Mouse (Mus musculus) testis, postnatal 14 days (tissue): ENCODE results near the gene Gm49358.
A peak's percentile ranks its signal among the peaks of the same experiment; 100 is the strongest.

Experiments
- DNase-seq: peaks from one replicate; pipeline ENCODE4 v3.0.0; 2021; ENCODE audit warnings: low spot score

The Gm49358 gene

DNA sequence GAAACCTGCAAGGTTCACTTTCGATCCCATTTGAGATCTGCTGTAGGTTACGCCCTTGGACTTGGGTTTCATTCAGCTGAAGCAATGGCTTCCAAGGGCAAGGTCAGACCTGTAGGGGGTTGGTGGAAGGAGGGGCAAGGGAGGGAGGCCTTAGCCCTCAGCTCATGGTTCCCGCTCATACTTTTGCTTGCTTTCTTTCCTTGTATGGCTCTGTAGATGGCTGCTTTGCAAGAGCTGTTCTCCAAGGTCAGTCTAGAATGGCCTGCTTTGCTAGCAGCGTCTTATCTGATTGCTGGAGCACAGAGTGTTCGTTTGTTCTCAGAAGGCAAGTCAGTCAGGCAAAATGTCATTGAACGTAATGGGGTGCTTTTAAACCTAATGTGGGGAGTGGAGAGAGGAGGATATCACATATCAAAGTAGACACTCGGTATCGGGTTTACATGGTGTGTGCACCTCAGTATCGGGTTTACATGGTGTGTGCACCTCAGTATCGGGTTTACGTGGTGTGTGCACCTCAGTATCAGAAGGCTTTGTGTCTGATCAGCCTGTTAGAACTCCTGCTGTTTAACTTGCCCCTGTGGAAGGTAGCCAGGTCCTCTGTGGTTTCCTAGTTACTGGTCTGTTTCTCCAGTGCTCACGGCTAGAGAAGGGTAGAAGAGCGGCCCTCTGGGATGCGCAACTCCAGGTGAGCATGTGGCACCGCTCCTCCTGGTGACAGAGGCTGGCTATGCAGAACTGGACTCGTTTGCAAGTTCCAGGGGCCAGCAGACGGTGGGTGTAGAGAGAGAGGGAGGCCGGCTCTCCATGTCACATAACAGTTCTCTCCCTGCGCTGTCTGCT lies 50.7 kb downstream of the Gm49358 start:
- peak; percentile 83 for DNase-seq

DNA sequence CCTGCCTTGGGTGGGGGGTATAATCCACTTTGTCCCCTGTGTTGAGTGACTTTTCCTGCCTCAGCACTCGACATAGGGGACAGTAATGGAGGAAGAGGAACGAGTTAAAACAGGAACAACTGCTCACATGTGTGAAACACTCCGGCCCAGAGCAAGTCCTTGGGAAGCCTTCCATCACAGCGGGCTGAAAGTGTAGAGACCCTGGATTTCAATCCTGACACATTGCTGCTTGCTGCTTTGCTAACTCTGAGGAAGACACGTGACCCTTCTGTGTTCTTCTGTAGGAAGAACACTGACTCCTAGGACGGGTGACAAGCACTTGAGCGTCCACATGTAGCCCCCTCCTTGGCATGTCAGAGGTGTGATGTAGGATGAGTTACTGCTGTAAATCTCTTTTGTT lies 51.4 kb downstream of the Gm49358 start:
- no peak for DNase-seq

- DNase-seq = no peak
These were observed 55.9 kb downstream of the Gm49358 start for GRCm38 (mm10) chr10:86819649-86820165.

DNA sequence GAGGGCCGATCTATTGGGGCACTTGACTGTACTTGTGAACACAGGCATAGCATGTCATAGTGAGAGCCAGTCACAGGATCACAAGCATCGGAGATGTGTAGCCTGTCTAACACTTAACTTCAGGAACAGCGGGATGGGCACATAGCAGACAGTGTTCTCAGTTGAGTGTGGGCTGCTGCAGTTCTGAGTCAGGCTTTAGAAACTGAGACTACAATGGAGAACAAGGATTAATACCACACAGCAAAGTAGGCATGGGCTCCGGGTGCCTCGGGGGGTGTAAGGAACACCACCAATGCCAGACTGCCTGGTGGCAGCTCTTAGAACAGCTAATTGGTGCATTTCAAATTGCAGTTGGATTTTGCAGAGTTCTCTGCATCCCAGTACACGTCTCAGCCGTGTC lies 57.2 kb downstream of the Gm49358 start:
- no peak for DNase-seq

GRCm38 (mm10) chr10:86824093-86824492 lies 60.3 kb downstream of the Gm49358 start:
- DNase-seq = no peak

DNA sequence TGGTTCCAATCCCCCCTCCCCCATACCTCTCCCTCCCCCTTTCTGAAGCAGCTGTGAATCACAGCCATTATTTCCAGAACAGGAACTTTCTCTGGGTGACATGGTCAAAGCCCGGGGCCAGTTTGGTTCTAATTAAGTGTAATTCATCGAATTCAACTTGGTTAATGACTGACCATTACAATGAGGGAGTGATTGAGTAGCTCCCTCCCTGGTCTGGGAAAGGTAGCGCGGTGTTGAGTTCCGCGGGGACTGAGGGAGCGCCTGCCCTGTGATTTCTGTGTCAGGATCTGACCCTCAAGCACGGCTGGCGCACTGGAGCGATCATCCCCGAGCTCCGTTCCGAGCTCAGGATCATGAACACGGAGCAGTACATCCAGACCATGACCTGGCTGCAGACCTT lies 61.1 kb downstream of the Gm49358 start:
- no peak for DNase-seq

DNA sequence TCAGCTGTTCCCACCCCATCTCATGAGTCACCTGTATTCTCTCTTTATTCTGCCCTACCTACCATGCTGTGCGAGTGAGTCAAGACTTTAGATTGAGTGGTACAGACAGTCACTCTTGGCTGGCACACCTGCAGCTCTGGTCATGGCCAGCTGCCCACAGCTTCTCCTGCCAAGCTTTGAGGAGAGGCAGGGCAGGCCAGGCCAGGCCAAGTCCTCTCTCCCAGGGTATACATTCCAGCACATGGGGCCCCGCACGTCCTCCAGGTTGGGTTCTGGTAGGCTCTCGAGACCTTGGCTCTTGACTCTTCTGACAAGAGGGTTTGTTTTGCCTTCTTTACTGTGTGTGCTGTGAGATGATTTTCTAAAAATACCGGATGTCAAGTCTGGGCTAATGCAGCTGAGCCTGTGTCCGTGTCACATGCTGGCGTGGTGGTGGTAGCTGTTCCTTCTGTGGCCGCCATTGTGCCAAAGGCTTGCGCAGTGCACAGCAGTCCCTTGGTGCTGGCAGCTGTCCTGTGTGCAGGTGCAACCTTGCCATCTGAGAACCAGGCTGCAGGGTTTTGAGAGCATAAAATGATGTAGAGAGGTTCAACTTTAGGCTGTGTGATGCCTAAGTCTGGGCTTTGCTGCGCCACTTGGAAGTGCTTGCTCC lies 62.2 kb downstream of the Gm49358 start:
- DNase-seq = peak; percentile 25

- DNase-seq = no peak
These were observed 63.2 kb downstream of the Gm49358 start for GRCm38 (mm10) chr10:86826929-86827328.

- DNase-seq = no peak
These were observed 64.7 kb downstream of the Gm49358 start for GRCm38 (mm10) chr10:86828221-86829135.

- DNase-seq = no peak
These were observed 65.7 kb downstream of the Gm49358 start for GRCm38 (mm10) chr10:86829515-86829914.

DNA sequence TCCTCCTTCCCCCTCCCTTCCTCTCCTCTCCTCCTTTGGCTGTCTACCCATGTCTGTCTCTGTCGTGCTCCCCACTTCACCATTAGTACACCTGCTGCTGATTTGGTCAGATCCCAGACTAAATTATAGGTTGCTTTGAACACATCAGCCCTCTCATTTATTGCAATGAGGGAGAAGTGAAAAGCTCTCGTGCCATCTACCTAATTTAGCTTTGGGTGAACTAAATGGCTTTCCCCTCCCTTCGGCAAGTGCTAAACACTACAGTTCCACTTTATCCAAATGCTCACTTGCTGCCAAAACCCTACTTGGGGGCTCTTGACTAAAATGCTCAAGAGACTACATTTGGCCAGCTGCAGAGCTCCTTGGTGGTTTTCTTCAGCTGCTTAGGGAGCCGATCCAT lies 73.0 kb downstream of the Gm49358 start:
- DNase-seq = no peak

GRCm38 (mm10) chr10:86838827-86839226 lies 75.1 kb downstream of the Gm49358 start:
- no peak for DNase-seq

DNA sequence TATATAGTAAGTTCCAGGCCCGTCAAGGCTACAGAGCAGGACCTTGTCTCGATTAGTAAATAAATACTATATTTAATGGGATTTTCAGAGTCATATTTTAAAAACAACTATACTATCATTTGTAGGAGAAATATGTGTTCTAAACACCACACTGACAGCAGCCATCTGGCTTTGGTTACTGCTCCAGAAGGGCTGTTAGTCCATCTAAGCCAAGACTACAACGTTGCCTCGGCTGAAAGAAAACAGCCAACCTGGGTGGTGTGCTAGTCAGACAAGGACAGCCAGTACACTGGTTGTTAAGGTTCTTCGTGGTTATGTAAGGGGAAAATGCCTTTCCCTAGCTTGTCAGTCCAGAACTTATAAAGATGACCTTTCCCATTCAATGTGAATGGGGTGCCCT lies 78.9 kb downstream of the Gm49358 start:
- DNase-seq = no peak

- DNase-seq = no peak
These were observed 83.2 kb downstream of the Gm49358 start for GRCm38 (mm10) chr10:86846926-86847467.

GRCm38 (mm10) chr10:86849087-86849486 lies 85.3 kb downstream of the Gm49358 start:
- DNase-seq = no peak

- DNase-seq = no peak
These were observed 85.7 kb downstream of the Gm49358 start for GRCm38 (mm10) chr10:86849508-86849907.

DNA sequence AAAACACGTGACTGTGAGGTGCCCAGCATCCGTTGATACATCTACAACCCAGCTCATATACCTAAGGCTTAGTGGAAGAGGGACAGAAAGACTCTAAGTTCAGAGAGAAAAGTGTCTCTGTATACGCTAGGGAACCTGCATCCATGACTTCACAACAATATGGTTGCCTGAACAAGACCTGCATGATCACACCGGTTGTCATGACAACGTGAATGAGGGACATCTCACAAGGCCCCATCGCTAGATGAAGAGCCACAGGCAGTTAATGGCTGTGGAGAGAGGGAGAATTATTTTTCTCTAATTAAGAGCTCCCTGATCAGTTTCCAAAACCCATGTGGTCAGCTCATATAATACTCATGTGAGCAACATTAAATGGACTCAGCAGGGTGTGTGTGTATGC lies 88.4 kb downstream of the Gm49358 start:
- DNase-seq = no peak

DNA sequence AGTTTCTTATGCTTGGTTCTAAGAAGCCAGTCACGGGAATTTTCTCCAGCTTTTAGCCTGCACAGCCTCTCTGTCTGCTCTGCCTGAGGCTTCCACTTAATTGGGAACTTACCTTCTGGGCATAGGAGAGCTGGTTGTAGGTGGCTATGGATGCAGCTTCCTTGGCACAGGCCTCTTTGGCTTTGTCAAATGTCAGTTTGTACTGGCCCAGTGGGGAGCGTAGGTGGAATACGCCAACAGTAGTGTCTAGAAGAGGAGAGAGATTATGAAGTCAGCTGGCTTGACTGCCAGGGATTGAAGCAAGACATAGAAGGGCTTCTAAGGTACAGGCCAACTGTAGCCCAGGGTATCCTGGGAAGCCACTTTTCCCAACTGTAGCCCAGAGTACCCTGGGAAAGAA lies 89.7 kb downstream of the Gm49358 start:
- DNase-seq = no peak

GRCm38 (mm10) chr10:86860396-86860795 lies 96.6 kb downstream of the Gm49358 start:
- DNase-seq = no peak

DNA sequence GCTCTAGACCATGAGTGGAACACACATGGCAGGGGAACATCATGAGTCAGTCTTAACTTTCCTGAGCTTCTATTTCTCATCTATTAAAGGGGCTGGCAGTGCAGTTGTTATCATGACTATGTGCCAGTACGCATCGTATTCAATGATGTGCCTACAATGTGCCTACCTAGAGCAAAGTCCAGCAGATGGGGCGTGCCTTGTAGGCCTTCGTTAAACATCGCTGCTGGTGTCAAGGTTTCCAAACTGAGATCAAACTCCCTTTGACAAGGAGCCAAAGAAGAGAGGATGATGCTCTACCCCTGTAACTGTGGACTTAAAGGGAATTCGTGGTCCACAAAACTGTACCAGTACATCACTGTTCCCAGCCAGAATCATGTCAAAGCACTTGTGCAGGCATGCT lies 98.7 kb downstream of the Gm49358 start:
- no peak for DNase-seq

GRCm38 (mm10) chr10:86863429-86863828 lies 99.7 kb downstream of the Gm49358 start:
- no peak for DNase-seq

GRCm38 (mm10) chr10:86872121-86872520 lies 108.3 kb downstream of the Gm49358 start:
- DNase-seq = no peak
